Mouse (Mus musculus): ENCODE results near the gene Csmd2.

DNA sequence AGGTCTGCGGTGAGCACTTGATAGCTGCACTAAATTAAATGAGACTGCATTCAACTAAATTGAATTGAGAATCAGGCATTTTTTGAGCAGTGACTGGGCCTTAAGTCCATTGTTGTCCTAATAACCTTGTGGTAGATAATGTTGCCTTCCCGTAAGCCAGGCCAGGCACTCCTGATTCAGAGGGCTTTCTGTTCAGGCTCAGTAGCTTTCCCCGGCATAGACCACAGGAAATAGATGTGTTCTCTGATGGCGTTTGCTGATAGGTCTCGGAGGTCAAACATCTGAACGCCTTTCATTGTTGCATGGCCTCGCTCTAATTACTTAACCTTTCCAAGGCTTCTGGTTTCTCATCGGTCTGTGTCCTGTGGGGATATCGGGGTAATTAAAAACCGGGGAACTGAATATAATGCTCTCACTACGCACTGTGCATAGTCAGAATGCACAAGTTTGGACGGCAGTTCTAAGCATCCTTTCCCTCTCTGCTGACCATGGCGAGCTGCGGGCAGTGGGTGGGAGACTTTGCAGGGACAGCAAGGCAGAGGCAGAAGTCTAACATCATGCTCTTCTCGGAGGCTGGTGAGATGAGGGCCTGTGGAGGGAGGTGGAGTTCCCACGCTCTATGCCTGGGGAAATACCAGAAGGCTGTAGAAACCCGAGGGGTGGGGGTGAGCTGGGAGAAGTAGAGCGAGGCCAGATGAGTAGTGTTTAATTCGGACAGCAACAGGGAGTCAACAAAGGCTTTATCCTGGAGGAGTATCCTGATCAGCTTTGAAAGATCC, 253.6 kb downstream of the Csmd2 start:
- TF ChIP-seq CTCF (IDR thresholded peaks at IDR 0.05; ENCODE audit: insufficient read depth, low read length) (no peak), POLR2A (IDR thresholded peaks at IDR 0.05; ENCODE audit: borderline replicate concordance, extremely low read depth, low read depth, low read length) (no peak)

Measured in lung, adult 2 months (tissue).